Mouse (Mus musculus) heart, embryonic 13.5 days (tissue): ENCODE results near the gene Memo1. TPM values are rescaled to one million over a fixed set of nuclear protein-coding genes. Genes with fewer than 3 reads are reported as not detected.
"Not testable (repeated sequence)": the region's sequence is repeated elsewhere in the genome, so short reads cannot be mapped to it uniquely, and the experiment has no call there.

Experiments used
- ATAC-seq: fragments of 200-750 bp; cut with Nextera tagmentation; 2 replicates; pipeline ENCODE4 v1.8.0; 2017; ENCODE audit warnings: moderate TSS enrichment; ENCODE audit not compliant: insufficient number of reproducible peaks, low FRiP score, low TSS enrichment; ENCODE audit errors: extremely low read depth
- H3K27ac ChIP-seq: fragments of 300-500 bp; sonication (generic); replicated peaks from 2 replicates; pipeline ENCODE4 v1.5.1; 2015; ENCODE audit warnings: moderate library complexity, mild to moderate bottlenecking, inconsistent platforms
- H3K27me3 ChIP-seq: fragments of 300-500 bp; sonication (generic); replicated peaks from 2 replicates; pipeline ENCODE4 v1.6.1; 2015; ENCODE audit warnings: mild to moderate bottlenecking, inconsistent platforms
- H3K36me3 ChIP-seq: fragments of 300-500 bp; sonication (generic); 2 replicates; pipeline ENCODE4 v1.6.1; 2015; ENCODE audit warnings: mild to moderate bottlenecking, inconsistent platforms
- H3K4me1 ChIP-seq: fragments of 300-500 bp; sonication (generic); 2 replicates; pipeline ENCODE4 v1.6.1; 2015; ENCODE audit warnings: inconsistent platforms
- H3K4me2 ChIP-seq: fragments of 300-500 bp; sonication (generic); 2 replicates; pipeline ENCODE4 v1.6.1; 2015; ENCODE audit warnings: inconsistent platforms, mild to moderate bottlenecking, moderate library complexity
- H3K4me3 ChIP-seq: fragments of 300-500 bp; sonication (generic); 2 replicates; pipeline ENCODE4 v1.5.1; 2015; ENCODE audit warnings: moderate library complexity, mild to moderate bottlenecking, inconsistent platforms
- H3K9ac ChIP-seq: fragments of 300-500 bp; sonication (generic); 2 replicates; pipeline ENCODE4 v1.6.1; 2015; ENCODE audit warnings: inconsistent platforms, mild to moderate bottlenecking, moderate library complexity
- H3K9me3 ChIP-seq: fragments of 300-500 bp; sonication (generic); 2 replicates; pipeline ENCODE4 v1.6.1; 2016; ENCODE audit warnings: inconsistent platforms
- WGBS: fragments of 180-500 bp; shearing (Covaris S2); methylation state at CpG from one replicate; pipeline ENCODE4 v1.1.7; 2015; ENCODE audit warnings: mixed read lengths; 5-methylcytosine and 5-hydroxymethylcytosine counted together
- polyA plus RNA-seq: library from polyadenylated mRNA; unstranded; fragments of >200 nt; fragmentation: Nextera tagmentation; extraction: Ambion mirVana; gene quantifications from 2 replicates; pipeline ENCODE4 v1.2.1, GENCODE M21; 2015

Gene Memo1
- polyA plus RNA-seq, 1 experiment from 2014 or later: 62.5 TPM

DNA sequence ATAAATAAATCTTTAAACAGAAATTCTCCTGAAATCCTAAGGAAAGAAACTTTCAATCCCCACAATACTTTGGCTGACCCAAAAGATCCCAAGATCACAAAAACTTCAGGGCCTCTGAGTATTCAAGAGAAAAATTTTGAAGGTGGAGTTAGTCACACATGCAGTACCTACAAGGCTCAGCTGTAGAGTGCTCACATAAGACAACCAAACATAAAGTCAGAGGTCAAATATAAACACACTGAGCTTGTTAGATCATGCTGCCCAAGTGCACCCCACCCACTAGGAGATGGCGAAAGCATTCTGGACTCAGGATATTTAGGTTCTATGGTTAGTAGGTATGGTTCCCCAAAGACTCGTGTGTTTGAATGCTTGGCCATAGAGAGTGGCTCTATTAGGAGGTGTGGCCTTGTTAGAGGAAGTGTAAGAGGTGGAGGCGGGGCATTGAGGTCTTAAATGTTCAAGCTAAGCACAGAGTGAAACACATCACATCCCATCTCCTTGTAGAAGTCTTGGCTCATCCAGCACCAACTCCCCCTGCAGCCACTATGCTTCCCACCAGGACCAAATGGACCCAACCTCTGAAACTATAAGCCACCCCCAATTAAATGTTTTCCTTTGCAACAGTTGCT is 67.1 kb downstream of the Memo1 start:
- H3K4me1 ChIP-seq: no peaks in the 10 kb centered on the region
- no peaks in the 10 kb centered on the region for H3K27me3 ChIP-seq
- H3K4me2 ChIP-seq: no peak overlapping the region
- ATAC-seq: no peak
- H3K9ac ChIP-seq: no peak overlapping the region
- H3K36me3 ChIP-seq: peaks cover 28% of the 10 kb centered on the region
- H3K27ac ChIP-seq: no peak overlapping the region
- WGBS: 90% methylated on average over 3 of the region's 3 CpGs
- H3K9me3 ChIP-seq: no peaks in the 10 kb centered on the region
- H3K4me3 ChIP-seq: no peak overlapping the region

GRCm38 (mm10) chr17:74217304-74217703 is 78.0 kb downstream of the Memo1 start:
- Histone ChIP-seq H3K27ac (no peak overlapping the region), H3K4me1 (peaks cover 4% of the 10 kb centered on the region), H3K9me3 (no peaks in the 10 kb centered on the region), H3K9ac (no peak overlapping the region), H3K4me3 (no peak overlapping the region), H3K36me3 (peaks cover 27% of the 10 kb centered on the region), H3K4me2 (no peak overlapping the region), H3K27me3 (no peaks in the 10 kb centered on the region)
- whole genome bisulfite sequencing: 71% methylated on average over 2 of the region's 2 CpGs
- ATAC-seq: no peak

- H3K36me3 ChIP-seq: peaks cover 28% of the 10 kb centered on the region
- not testable (repeated sequence) for H3K9ac ChIP-seq, H3K27me3 ChIP-seq, H3K9me3 ChIP-seq, H3K4me1 ChIP-seq, H3K4me2 ChIP-seq, H3K4me3 ChIP-seq, ATAC-seq, H3K27ac ChIP-seq
- 87% methylated on average over 16 of the region's 16 CpGs for WGBS
These were observed 82.3 kb downstream of the Memo1 start for GRCm38 (mm10) chr17:74212831-74213524.

- ATAC-seq: no peak
- H3K4me1 ChIP-seq: no peaks in the 10 kb centered on the region
- no peak overlapping the region for H3K27ac ChIP-seq
- H3K4me3 ChIP-seq: no peak overlapping the region
- WGBS: 48% methylated on average over 5 of the region's 5 CpGs
- H3K36me3 ChIP-seq: peaks cover 28% of the 10 kb centered on the region
- no peak overlapping the region for H3K9ac ChIP-seq
- H3K9me3 ChIP-seq: no peaks in the 10 kb centered on the region
- H3K4me2 ChIP-seq: no peak overlapping the region
- H3K27me3 ChIP-seq: no peaks in the 10 kb centered on the region
These were observed 86.0 kb downstream of the Memo1 start for GRCm38 (mm10) chr17:74209143-74209908.

DNA sequence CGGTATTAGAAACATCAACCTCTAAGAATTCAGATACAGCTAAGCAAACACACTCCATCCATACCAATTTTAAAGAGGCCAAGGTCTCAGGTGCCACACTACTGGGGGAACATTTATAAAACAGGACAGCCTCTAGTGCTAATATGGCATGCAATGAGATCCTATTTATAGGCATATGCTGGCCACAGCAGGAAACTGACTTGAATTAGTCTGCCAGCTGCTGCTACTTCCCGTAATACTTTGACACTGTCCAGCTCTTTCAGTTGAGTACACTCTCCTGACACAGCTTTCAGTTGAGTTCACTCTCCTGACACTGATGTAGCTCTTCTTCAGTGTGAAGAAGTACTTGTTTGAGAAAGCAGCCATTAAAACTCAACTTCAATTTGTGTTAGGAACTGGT is 99.4 kb downstream of the Memo1 start:
- Histone ChIP-seq H3K9ac (no peak overlapping the region), H3K4me1 (peaks cover 12% of the 10 kb centered on the region; the same call in 1 of the 2 replicates), H3K9me3 (no peaks in the 10 kb centered on the region), H3K4me2 (peak overlapping the region; percentile 7; the same call in 1 of the 2 replicates), H3K27me3 (no peaks in the 10 kb centered on the region), H3K36me3 (peaks cover 5% of the 10 kb centered on the region), H3K27ac (peak overlapping the region; percentile 66), H3K4me3 (no peak overlapping the region)
- ATAC-seq: peak; percentile 46; the same call in 1 of the 2 replicates
- 40% methylated on average over 2 of the region's 2 CpGs for WGBS

DNA sequence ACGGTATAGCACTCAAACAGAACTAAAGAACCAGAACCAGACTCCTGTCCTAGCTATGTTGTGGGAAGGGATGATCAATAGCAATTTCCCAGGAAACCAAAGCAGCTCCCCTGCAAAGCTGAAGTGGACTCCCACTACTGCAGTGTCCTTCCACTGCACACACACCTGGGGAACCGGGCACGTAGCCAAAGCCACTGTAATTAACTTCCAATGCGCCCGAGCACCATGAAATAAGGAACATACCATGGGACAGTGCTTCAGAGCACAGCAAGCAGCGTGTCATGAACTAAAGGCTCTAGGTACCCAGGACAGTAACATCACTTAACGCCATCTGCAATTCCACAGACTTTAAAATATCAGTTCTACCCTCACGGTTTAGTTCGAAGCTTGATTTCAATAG is 100.6 kb downstream of the Memo1 start:
- 79% methylated on average over 9 of the region's 9 CpGs for WGBS
- Histone ChIP-seq H3K27me3 (no peaks in the 10 kb centered on the region), H3K9ac (no peak overlapping the region), H3K27ac (no peak overlapping the region), H3K9me3 (no peaks in the 10 kb centered on the region), H3K4me2 (no peak overlapping the region), H3K4me3 (no peak overlapping the region), H3K4me1 (peaks cover 12% of the 10 kb centered on the region; the same call in 1 of the 2 replicates), H3K36me3 (peaks cover 6% of the 10 kb centered on the region)
- ATAC-seq: no peak

DNA sequence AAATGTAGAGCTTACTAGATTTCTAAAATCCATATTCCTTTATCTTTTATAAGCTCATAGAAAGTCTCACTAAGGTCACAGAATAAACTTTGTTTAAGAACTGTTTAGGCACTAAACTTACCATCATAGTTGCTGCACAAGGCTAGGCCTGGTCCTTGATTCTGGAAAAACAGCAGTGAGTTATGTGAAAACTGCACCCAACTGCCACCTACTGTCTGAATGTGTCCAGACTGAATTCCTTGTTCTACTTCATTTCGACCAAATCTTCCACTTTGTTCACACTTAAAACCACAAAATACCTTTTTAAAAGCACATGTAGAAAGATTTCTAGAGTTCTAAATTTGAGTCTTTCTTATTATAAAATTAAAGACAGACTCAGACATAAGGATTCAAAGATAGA is 101.9 kb downstream of the Memo1 start:
- 65% methylated on average over 1 of the region's 1 CpGs for WGBS
- ATAC-seq: no peak
- Histone ChIP-seq H3K9me3 (no peaks in the 10 kb centered on the region), H3K4me2 (no peak overlapping the region), H3K36me3 (peaks cover 6% of the 10 kb centered on the region), H3K27me3 (no peaks in the 10 kb centered on the region), H3K4me3 (no peak overlapping the region), H3K27ac (no peak overlapping the region), H3K4me1 (peaks cover 12% of the 10 kb centered on the region; the same call in 1 of the 2 replicates), H3K9ac (no peak overlapping the region)

DNA sequence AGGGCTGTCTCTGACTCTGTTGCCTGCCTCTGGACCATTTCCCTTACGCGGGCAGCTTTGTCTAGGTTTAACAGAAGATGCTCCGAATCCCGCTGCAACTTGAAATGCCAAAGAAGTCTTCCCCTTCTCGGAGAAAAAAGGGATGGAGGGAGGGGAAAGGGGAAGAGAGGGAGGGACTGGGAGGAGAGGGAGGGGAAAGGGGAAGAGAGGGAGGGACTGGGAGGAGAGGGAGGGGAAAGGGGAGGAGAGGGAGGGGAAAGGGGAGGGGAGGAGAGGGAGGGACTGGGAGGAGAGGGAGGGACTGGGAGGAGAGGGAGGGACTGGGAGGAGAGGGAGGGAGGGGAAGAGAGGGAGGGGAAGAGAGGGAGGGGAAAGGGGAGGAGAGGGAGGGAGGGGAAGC is 103.9 kb downstream of the Memo1 start:
- no peak overlapping the region for H3K27ac ChIP-seq
- no peaks in the 10 kb centered on the region for H3K9me3 ChIP-seq
- H3K9ac ChIP-seq: no peak overlapping the region
- no peak for ATAC-seq
- 66% methylated on average over 5 of the region's 5 CpGs for WGBS
- H3K4me1 ChIP-seq: peaks cover 10% of the 10 kb centered on the region; the same call in 1 of the 2 replicates
- no peak overlapping the region for H3K4me2 ChIP-seq
- H3K4me3 ChIP-seq: no peak overlapping the region
- no peaks in the 10 kb centered on the region for H3K27me3 ChIP-seq
- peaks cover 6% of the 10 kb centered on the region for H3K36me3 ChIP-seq

GRCm38 (mm10) chr17:74186197-74186596 is 109.1 kb downstream of the Memo1 start:
- Histone ChIP-seq H3K4me3 (no peak overlapping the region), H3K27me3 (no peaks in the 10 kb centered on the region), H3K9me3 (no peaks in the 10 kb centered on the region), H3K4me1 (no peaks in the 10 kb centered on the region), H3K36me3 (peaks cover 12% of the 10 kb centered on the region), H3K9ac (no peak overlapping the region), H3K4me2 (no peak overlapping the region), H3K27ac (no peak overlapping the region)
- no peak for ATAC-seq
- WGBS: 72% methylated on average over 5 of the region's 5 CpGs

DNA sequence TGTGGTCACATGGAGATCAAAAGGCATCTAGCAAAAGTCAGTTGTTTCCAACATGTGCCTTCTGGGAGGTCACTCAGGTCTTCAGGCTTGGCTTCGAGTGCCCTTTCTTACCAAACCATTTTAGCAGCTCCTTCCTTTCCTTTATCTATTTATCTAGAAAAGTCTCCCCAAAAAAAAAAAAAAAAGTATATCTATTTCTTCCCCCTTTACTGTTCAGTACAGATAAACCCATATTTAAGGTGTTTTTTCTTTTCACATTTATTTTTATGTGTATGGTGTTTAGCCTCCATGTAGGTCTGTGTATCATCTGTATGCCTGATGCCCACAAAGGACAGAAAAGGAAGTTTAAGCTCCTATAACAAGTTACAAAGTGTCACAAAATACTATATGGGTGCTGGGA is 110.6 kb downstream of the Memo1 start:
- Histone ChIP-seq H3K9ac (no peak overlapping the region), H3K36me3 (peaks cover 8% of the 10 kb centered on the region), H3K27me3 (no peaks in the 10 kb centered on the region), H3K4me1 (peaks cover under 1% of the 10 kb centered on the region; the same call in 1 of the 2 replicates), H3K4me2 (no peak overlapping the region), H3K27ac (no peak overlapping the region), H3K4me3 (no peak overlapping the region), H3K9me3 (no peaks in the 10 kb centered on the region)
- WGBS: 82% methylated on average over 1 of the region's 1 CpGs
- ATAC-seq: no peak

- H3K27ac ChIP-seq: no peak overlapping the region
- no peaks in the 10 kb centered on the region for H3K27me3 ChIP-seq
- H3K4me2 ChIP-seq: no peak overlapping the region
- peaks cover 2% of the 10 kb centered on the region; the same call in 1 of the 2 replicates for H3K4me1 ChIP-seq
- no peak overlapping the region for H3K9ac ChIP-seq
- no peaks in the 10 kb centered on the region for H3K9me3 ChIP-seq
- ATAC-seq: no peak
- H3K4me3 ChIP-seq: no peak overlapping the region
- H3K36me3 ChIP-seq: peaks cover 8% of the 10 kb centered on the region
These were observed 114.4 kb downstream of the Memo1 start for GRCm38 (mm10) chr17:74180889-74181288.
